Mouse (Mus musculus): ENCODE data around the gene Hfe. TPM values are rescaled to one million over a fixed set of nuclear protein-coding genes. Genes with fewer than 3 reads are reported as not detected.

Gene Hfe
- 12.7 and 34.4 TPM in 2 replicates for polyA plus RNA-seq (2012; ENCODE audit: low replicate concordance)

DNA sequence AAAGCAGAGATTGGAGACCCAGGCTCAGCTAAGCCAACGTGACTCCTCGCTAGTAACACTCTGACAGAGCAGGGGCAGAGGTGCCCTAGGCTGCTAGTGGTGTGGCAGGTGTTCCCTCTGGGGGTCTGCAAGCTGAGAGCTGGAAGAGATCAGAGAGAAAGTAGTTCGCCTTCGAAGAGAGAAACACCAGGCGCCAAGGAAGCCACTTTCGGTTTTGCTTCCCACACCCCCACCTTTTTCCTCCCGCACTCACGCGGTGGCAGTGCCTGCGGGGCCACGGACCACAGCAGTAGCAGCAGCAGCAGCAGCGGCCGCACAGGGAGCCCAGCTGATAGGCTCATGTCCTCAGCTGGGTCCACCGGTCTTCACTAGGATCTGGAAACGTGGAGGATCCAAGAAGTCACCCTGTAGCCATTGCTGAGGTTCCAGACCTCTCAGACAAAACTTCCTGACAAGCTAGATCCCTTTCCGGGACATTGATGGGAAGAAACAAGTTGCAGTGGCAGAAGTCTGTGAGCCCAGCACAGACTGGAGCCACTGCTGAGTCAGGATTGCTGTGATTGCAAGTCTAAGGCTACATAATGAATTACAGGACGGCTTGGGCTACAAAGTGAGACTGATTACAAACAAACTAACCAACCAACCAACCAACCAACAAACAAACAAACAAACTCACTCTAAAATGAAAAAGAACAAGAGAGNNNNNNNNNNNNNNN is at the start of gene Hfe:
TSS of gene Hfe (minus strand) at position 481 of the 716 bp plus-strand sequence.

DNA sequence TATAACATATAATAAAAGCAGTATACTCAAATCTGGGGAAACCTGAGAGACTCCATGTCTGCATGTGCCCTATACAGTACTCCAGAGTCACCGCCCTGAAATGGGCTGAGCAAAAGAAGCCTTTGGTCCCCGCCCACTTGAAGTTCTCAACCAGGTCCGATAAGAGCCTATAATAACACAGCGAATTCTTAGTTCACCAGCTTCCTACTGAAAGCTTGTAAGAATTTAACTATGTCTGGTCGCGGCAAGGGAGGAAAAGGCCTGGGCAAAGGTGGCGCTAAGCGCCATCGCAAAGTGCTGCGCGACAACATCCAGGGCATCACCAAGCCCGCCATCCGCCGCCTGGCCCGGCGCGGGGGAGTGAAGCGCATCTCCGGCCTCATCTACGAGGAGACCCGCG is 46.1 kb upstream of the Hfe start, which contains the start of gene Hist1h4b:
TSS of gene Hist1h4b (plus strand) at position 224 of the 400 bp plus-strand sequence.

DNA sequence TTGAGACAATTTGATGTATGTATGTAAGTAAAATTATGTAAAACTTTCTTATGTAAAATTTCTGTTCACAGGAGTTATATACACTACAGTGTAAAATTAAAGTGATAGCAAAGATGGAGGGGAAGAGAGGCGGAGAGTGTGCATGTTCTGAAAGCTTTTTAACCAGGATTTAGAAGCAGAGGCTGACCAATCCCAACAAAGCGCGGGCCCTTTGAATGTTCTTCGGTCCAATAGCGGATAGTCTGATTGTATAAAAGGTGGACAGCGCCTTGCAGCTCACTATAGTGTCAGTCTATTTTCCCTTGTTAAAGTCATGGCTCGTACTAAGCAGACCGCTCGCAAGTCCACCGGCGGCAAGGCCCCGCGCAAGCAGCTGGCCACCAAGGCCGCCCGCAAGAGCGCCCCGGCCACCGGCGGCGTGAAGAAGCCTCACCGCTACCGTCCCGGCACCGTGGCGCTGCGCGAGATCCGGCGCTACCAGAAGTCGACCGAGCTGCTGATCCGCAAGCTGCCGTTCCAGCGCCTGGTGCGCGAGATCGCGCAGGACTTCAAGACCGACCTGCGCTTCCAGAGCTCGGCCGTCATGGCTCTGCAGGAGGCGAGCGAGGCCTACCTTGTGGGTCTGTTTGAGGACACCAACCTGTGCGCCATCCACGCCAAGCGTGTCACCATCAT is 41.5 kb upstream of the Hfe start, which contains the start of gene Hist1h3b:
TSS of gene Hist1h3b (plus strand) at position 201 of the 675 bp plus-strand sequence.

GRCm38 (mm10) chr13:23750839-23751477 is 40.3 kb upstream of the Hfe start, which contains the start of gene Hist1h2ab:
Hist1h2ab (plus strand) TSS chr13:23751126.

DNA sequence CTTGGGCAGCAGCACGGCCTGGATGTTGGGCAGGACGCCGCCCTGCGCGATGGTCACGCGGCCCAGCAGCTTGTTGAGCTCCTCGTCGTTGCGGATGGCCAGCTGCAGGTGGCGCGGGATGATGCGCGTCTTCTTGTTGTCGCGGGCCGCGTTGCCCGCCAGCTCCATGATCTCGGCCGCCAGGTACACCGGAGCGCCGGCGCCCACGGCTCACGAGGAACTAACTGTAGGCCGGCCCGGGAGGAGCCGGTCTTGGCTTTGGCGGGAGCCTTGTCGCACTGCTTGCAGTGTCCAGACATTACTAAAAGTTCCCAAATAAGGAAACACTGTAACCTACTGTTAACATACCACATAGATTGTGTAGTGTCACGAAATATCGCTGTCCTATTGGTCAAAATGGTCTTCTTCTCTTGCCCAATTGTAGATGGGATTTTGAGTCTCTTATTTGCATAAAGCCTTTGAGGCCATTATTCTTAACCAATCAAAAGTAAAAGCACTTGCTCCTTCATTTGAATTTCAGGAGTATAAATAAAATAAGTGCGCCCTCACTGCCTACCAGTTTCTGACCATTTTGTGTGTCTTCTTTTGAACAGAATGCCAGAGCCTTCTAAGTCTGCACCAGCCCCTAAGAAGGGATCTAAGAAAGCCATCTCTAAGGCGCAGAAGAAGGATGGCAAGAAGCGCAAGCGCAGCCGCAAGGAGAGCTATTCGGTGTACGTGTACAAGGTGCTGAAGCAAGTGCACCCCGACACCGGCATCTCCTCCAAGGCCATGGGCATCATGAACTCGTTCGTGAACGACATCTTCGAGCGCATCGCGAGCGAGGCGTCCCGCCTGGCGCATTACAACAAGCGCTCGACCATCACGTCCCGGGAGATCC is 35.8 kb upstream of the Hfe start, which contains the start of gene Hist1h2bb:
TSS of gene Hist1h2bb (plus strand) at position 534 of the 880 bp plus-strand sequence.

GRCm38 (mm10) chr13:23745381-23746161 is 34.9 kb upstream of the Hfe start, which contains the start of gene Hist1h3c:
Hist1h3c (minus strand) TSS chr13:23745602.

GRCm38 (mm10) chr13:23738677-23739068 is 28.0 kb upstream of the Hfe start, which contains the start of gene Hist1h1c:
Hist1h1c (plus strand) TSS chr13:23738808.

GRCm38 (mm10) chr13:23698300-23698693 is 12.4 kb downstream of the Hfe start, which contains the start of gene Hist1h4c:
Hist1h4c (minus strand) TSS chr13:23698454.

GRCm38 (mm10) chr13:23695514-23695913 is 15.1 kb downstream of the Hfe start, which contains the start of gene Hist1h1t:
Hist1h1t (plus strand) TSS chr13:23695814.

DNA sequence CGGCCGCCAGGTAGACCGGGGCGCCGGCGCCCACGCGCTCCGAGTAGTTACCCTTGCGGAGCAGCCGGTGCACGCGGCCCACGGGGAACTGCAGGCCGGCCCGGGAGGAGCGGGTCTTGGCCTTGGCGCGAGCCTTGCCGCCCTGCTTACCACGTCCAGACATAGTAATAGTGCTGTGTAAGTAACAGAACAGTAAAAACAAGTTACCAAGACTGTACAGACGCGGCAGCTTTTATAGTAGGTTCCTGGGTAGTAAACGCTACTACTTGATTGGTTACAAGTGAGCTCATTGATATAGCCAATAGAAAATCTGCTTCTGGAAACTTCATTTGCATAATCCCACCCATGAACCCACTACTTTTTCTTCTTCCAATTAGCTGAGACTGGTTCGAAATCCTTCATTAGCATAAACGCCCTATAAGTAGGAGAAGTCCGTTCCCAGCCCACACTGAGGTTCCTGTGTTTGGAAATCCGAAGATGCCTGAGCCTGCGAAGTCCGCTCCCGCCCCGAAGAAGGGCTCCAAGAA is 26.8 kb downstream of the Hfe start, which contains the start of the genes Hist1h2ac and Hist1h2bc:
TSS of gene Hist1h2ac (minus strand) at position 194 of the 527 bp plus-strand sequence.
TSS of gene Hist1h2bc (plus strand) at position 445 of the 527 bp plus-strand sequence.

Other genes with a start within 250 kb of the Hfe start
- 0.04 TPM in 1 of 2 replicates, not detected in the other for gene Btn1a1, start 245.0 kb downstream of the Hfe start, polyA plus RNA-seq (2012; ENCODE audit: low replicate concordance)
- not detected in 2 replicates for gene Btn2a2, start 222.0 kb downstream of the Hfe start, polyA plus RNA-seq (2012; ENCODE audit: low replicate concordance)
- 10.6 and 15.4 TPM in 2 replicates for gene Hist1h4h, start 179.8 kb downstream of the Hfe start, polyA plus RNA-seq (2012; ENCODE audit: low replicate concordance)
- gene Hist1h2af, start 176.9 kb downstream of the Hfe start, polyA plus RNA-seq (2012; ENCODE audit: low replicate concordance), result 44.2 and 69.4 TPM in 2 replicates
- 1.6 and 7.3 TPM in 2 replicates for gene Hist1h3g, start 175.4 kb downstream of the Hfe start, polyA plus RNA-seq (2012; ENCODE audit: low replicate concordance)
- 0.36 and 0.54 TPM in 2 replicates for gene Hist1h2bh, start 167.5 kb downstream of the Hfe start, polyA plus RNA-seq (2012; ENCODE audit: low replicate concordance)
- gene Hist1h3f, start 166.8 kb downstream of the Hfe start, polyA plus RNA-seq (2012; ENCODE audit: low replicate concordance), result 2.4 and 2.8 TPM in 2 replicates
- gene Hist1h4f, start 159.2 kb downstream of the Hfe start, polyA plus RNA-seq (2012; ENCODE audit: low replicate concordance), result 3.8 and 7.2 TPM in 2 replicates
- gene Hist1h1d, start 157.6 kb downstream of the Hfe start, polyA plus RNA-seq (2012; ENCODE audit: low replicate concordance), result 0.55 and 0.68 TPM in 2 replicates
- 3.2 and 3.6 TPM in 2 replicates for gene Hist1h3e, start 148.5 kb downstream of the Hfe start, polyA plus RNA-seq (2012; ENCODE audit: low replicate concordance)
- 4.8 and 7.7 TPM in 2 replicates for gene Hist1h2ae, start 139.6 kb downstream of the Hfe start, polyA plus RNA-seq (2012; ENCODE audit: low replicate concordance)
- gene Hist1h2bg, start 139.5 kb downstream of the Hfe start, polyA plus RNA-seq (2012; ENCODE audit: low replicate concordance), result 4.5 and 23.6 TPM in 2 replicates
- gene Hist1h2bf, start 136.7 kb downstream of the Hfe start, polyA plus RNA-seq (2012; ENCODE audit: low replicate concordance), result 2.0 and 4.0 TPM in 2 replicates
- 2.4 and 2.6 TPM in 2 replicates for gene Hist1h2ad, start 136.5 kb downstream of the Hfe start, polyA plus RNA-seq (2012; ENCODE audit: low replicate concordance)
- 0.33 and 1.7 TPM in 2 replicates for gene Hist1h3d, start 135.1 kb downstream of the Hfe start, polyA plus RNA-seq (2012; ENCODE audit: low replicate concordance)
- 12.3 and 12.6 TPM in 2 replicates for gene Hist1h4d, start 129.3 kb downstream of the Hfe start, polyA plus RNA-seq (2012; ENCODE audit: low replicate concordance)
- gene Hist1h2be, start 89.7 kb downstream of the Hfe start, polyA plus RNA-seq (2012; ENCODE audit: low replicate concordance), result 1.4 and 1.7 TPM in 2 replicates
- 5.6 and 11.8 TPM in 2 replicates for gene Hist1h1e, start 88.3 kb downstream of the Hfe start, polyA plus RNA-seq (2012; ENCODE audit: low replicate concordance)
- gene Hist1h2ac, start 26.9 kb downstream of the Hfe start, polyA plus RNA-seq (2012; ENCODE audit: low replicate concordance), result 0.80 and 1.2 TPM in 2 replicates
- 10.2 and 11.3 TPM in 2 replicates for gene Hist1h2bc, start 26.7 kb downstream of the Hfe start, polyA plus RNA-seq (2012; ENCODE audit: low replicate concordance)
- gene Hist1h1t, start 15.0 kb downstream of the Hfe start, polyA plus RNA-seq (2012; ENCODE audit: low replicate concordance), result not detected in 2 replicates
- gene Hist1h4c, start 12.4 kb downstream of the Hfe start, polyA plus RNA-seq (2012; ENCODE audit: low replicate concordance), result 2.4 and 2.5 TPM in 2 replicates
- 26.1 and 77.9 TPM in 2 replicates for gene Hist1h1c, start 28.0 kb upstream of the Hfe start, polyA plus RNA-seq (2012; ENCODE audit: low replicate concordance)
- 0.55 and 4.8 TPM in 2 replicates for gene Hist1h3c, start 34.7 kb upstream of the Hfe start, polyA plus RNA-seq (2012; ENCODE audit: low replicate concordance)
- gene Hist1h2bb, start 35.9 kb upstream of the Hfe start, polyA plus RNA-seq (2012; ENCODE audit: low replicate concordance), result 3.5 and 6.0 TPM in 2 replicates
- 4.8 and 6.2 TPM in 2 replicates for gene Hist1h2ab, start 40.3 kb upstream of the Hfe start, polyA plus RNA-seq (2012; ENCODE audit: low replicate concordance)
- gene Hist1h3b, start 41.4 kb upstream of the Hfe start, polyA plus RNA-seq (2012; ENCODE audit: low replicate concordance), result 4.0 TPM in 1 of 2 replicates, not detected in the other
- gene Hist1h4b, start 46.2 kb upstream of the Hfe start, polyA plus RNA-seq (2012; ENCODE audit: low replicate concordance), result 4.4 and 10.3 TPM in 2 replicates
- gene Hist1h4a, start 50.4 kb upstream of the Hfe start, polyA plus RNA-seq (2012; ENCODE audit: low replicate concordance), result 5.9 and 9.4 TPM in 2 replicates
- gene Hist1h3a, start 51.5 kb upstream of the Hfe start, polyA plus RNA-seq (2012; ENCODE audit: low replicate concordance), result 1.4 and 5.7 TPM in 2 replicates
- gene Hist1h1a, start 52.8 kb upstream of the Hfe start, polyA plus RNA-seq (2012; ENCODE audit: low replicate concordance), result 0.40 and 0.81 TPM in 2 replicates
- not detected in 2 replicates for gene Trim38, start 59.1 kb upstream of the Hfe start, polyA plus RNA-seq (2012; ENCODE audit: low replicate concordance)
- gene Slc17a2, start 96.1 kb upstream of the Hfe start, polyA plus RNA-seq (2012; ENCODE audit: low replicate concordance), result not detected in 2 replicates
- gene Slc17a3, start 128.6 kb upstream of the Hfe start, polyA plus RNA-seq (2012; ENCODE audit: low replicate concordance), result not detected in 2 replicates
- gene Slc17a1, start 156.9 kb upstream of the Hfe start, polyA plus RNA-seq (2012; ENCODE audit: low replicate concordance), result not detected in 2 replicates
- not detected in 2 replicates for gene Slc17a4, start 204.2 kb upstream of the Hfe start, polyA plus RNA-seq (2012; ENCODE audit: low replicate concordance)
- not detected in 2 replicates for gene Hist1h2ba, start 223.3 kb upstream of the Hfe start, polyA plus RNA-seq (2012; ENCODE audit: low replicate concordance)
- not detected in 2 replicates for gene Hist1h2aa, start 223.6 kb upstream of the Hfe start, polyA plus RNA-seq (2012; ENCODE audit: low replicate concordance)

Measured in hematopoietic multipotent progenitor cell, adult 10-12 weeks (in vitro differentiated cells).